Mouse (Mus musculus): ENCODE results near the gene Krtap9-1. TPM values are rescaled to one million over a fixed set of nuclear protein-coding genes. Genes with fewer than 3 reads are reported as not detected.

The Krtap9-1 gene
- not detected for polyA plus RNA-seq (2015; fragmentation: Illumina TruSeq; extraction: RNeasy Lipid Tissue Mini Kit (QIAGEN cat#74804); ENCODE audit: insufficient read depth, low read depth, low replicate concordance)

DNA sequence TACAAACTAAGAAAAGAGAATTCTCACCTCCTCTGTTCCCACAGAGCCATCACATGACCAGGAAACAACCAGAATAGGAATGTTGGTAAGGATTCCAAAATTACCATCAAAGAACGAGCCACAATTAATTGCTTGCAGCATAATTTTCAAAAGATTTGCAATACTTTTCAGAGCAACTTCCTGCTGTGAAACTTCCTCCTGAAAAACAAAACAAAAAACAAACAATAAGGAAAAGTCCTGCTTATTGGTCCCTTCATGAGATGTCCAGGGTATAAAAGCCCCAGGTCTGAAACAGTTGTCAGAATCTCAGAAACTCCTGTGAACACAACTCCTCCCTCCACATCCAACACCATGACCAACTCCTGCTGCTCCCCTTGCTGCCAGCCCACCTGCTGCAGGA lies at the start of gene Krtap9-1:
Krtap9-1 (plus strand) TSS at position 301 of the 400 bp plus-strand sequence.

DNA sequence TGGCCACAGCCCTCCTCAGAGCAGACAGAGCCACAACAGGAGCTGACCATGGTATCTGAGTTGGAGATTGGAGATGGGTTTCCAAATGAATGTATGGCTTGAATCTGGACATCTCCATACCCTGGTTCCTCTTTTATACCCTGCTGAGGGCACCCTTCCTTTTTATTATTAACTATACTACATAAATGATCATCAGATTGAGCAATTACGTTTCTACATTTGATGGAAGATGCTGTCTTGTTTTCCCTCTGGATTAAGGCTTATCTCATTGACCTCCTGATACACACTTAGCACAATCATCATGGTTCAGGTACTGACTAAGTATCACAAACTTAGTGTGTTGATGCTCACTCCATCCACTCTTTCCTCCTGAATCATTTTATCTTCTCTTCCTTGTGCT lies 35.2 kb upstream of the Krtap9-1 start, which contains the start of gene 2300003K06Rik:
2300003K06Rik (minus strand) TSS at position 101 of the 400 bp plus-strand sequence.

DNA sequence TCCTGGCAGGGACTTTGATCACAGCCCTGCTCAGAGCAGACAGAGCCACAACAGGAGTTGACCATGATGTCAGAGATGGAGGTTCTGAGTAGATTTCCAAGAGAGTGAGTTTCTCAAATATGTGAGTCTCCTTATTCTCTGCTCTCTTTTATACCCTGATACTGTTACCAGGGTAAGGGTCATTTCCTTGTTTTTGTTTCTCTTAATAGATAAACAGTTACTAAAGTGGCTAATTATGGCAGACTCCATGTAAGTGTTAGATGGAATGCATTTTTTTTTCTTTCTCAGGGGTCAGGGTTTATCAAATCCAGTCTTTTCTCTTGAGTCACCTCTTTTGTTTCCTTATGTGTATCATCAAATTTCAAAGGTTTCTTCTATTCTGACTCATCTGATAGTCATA lies 21.7 kb upstream of the Krtap9-1 start, which contains the start of gene Krtap4-16:
Krtap4-16 (minus strand) TSS at position 101 of the 400 bp plus-strand sequence.

DNA sequence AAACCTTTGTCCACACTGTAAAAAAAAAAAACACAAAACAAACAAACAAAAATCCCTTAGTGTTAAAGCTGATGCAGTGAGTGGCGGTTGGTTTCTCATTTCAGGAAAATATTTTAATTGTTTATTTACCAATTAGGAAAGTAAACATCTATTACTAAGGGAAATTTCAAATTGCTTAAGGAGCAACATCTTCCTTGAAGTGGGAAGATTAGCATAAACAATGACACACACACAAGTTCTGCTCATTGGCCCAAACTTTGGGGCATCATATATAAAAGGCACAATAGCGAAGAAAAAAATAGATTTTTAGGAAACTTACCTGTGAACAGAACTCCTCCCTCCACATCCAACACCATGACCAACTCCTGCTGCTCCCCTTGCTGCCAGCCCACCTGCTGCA lies 15.6 kb upstream of the Krtap9-1 start, which contains the start of gene Gm11568:
Gm11568 (plus strand) TSS at position 301 of the 400 bp plus-strand sequence.

DNA sequence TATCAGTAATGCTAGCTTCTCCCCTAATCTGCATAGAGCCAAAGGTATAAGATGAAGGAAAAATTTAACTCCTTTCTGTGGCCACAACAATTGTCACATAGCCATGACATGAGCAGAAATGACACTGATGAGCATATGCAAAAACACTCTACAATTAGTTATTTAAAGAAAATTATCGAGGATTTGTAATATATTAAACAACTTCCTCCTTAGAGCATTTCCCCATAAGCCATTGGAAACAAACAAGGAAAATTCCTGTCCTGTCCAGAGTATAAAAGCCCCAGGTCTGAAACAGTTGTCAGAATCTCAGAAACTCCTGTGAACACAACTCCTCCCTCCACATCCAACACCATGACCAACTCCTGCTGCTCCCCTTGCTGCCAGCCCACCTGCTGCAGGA lies 9.0 kb upstream of the Krtap9-1 start, which contains the start of gene Gm11559:
Gm11559 (plus strand) TSS at position 301 of the 400 bp plus-strand sequence.

DNA sequence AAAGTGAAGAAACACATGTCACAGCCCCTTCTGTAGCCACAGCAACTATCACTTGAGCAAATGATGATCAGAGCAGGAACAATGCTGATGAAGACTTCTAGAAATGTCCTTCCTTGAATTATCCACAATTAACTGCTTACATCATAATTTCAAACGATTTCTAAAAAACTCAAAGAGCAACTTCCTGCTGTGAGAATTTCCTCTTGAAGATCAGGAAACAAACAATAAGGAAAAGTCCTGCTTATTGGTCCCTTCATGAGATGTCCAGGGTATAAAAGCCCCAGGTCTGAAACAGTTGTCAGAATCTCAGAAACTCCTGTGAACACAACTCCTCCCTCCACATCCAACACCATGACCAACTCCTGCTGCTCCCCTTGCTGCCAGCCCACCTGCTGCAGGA lies 5.7 kb downstream of the Krtap9-1 start, which contains the start of gene Gm11567:
Gm11567 (plus strand) TSS at position 301 of the 400 bp plus-strand sequence.

DNA sequence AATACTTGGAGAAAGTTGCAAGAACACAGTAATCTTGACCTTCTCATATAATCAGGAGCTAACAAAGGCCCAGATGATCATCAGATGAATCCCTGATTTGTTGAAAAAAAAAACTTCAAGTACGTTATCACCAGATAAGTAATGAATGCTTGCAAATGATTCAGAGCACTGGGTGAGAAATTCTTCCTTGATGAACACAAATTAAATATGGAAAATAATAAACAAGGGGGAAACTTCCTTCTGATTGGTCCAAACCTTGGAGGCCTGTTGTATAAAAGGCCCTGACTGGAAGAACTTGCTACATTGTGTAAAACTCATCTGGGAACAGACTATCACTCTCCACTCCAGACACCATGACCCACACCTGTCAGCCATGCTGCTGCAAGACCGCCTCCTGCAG lies 34.4 kb downstream of the Krtap9-1 start, which contains the start of gene Krtap31-1:
Krtap31-1 (plus strand) TSS at position 301 of the 400 bp plus-strand sequence.

DNA sequence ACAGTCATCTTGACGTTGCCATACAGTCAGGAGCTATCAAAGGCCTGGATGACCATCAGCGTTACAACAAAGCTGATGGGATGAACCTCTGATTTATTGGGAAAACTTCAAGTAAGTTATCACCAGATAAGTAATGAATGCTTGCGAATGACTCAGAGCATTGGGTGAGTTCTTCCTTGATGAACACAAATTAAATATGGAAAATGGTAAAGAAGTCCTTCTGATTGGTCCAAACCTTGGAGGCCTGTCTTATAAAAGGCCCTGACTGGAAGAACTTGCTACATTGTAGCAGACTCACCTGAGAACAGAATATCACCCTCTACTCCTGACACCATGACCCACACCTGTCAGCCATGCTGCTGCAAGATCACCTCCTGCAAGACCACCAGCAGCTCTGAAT lies 41.3 kb downstream of the Krtap9-1 start, which contains the start of gene Gm11565:
Gm11565 (plus strand) TSS at position 301 of the 400 bp plus-strand sequence.

Other genes starting within 250 kb of the Krtap9-1 start
- gene Krtap4-1, start 245.2 kb upstream of the Krtap9-1 start, polyA plus RNA-seq (2015; fragmentation: Illumina TruSeq; extraction: RNeasy Lipid Tissue Mini Kit (QIAGEN cat#74804); ENCODE audit: insufficient read depth, low read depth, low replicate concordance), result not detected
- gene Krtap4-2, start 238.3 kb upstream of the Krtap9-1 start, polyA plus RNA-seq (2015; fragmentation: Illumina TruSeq; extraction: RNeasy Lipid Tissue Mini Kit (QIAGEN cat#74804); ENCODE audit: insufficient read depth, low read depth, low replicate concordance), result not detected
- not detected for gene Krtap4-7, start 229.3 kb upstream of the Krtap9-1 start, polyA plus RNA-seq (2015; fragmentation: Illumina TruSeq; extraction: RNeasy Lipid Tissue Mini Kit (QIAGEN cat#74804); ENCODE audit: insufficient read depth, low read depth, low replicate concordance)
- gene Gm11555, start 223.2 kb upstream of the Krtap9-1 start, polyA plus RNA-seq (2015; fragmentation: Illumina TruSeq; extraction: RNeasy Lipid Tissue Mini Kit (QIAGEN cat#74804); ENCODE audit: insufficient read depth, low read depth, low replicate concordance), result not detected
- not detected for gene Gm11563, start 214.4 kb upstream of the Krtap9-1 start, polyA plus RNA-seq (2015; fragmentation: Illumina TruSeq; extraction: RNeasy Lipid Tissue Mini Kit (QIAGEN cat#74804); ENCODE audit: insufficient read depth, low read depth, low replicate concordance)
- gene Krtap4-6, start 207.4 kb upstream of the Krtap9-1 start, polyA plus RNA-seq (2015; fragmentation: Illumina TruSeq; extraction: RNeasy Lipid Tissue Mini Kit (QIAGEN cat#74804); ENCODE audit: insufficient read depth, low read depth, low replicate concordance), result not detected
- not detected for gene Gm14190, start 182.6 kb upstream of the Krtap9-1 start, polyA plus RNA-seq (2015; fragmentation: Illumina TruSeq; extraction: RNeasy Lipid Tissue Mini Kit (QIAGEN cat#74804); ENCODE audit: insufficient read depth, low read depth, low replicate concordance)
- not detected for gene Gm14180, start 139.1 kb upstream of the Krtap9-1 start, polyA plus RNA-seq (2015; fragmentation: Illumina TruSeq; extraction: RNeasy Lipid Tissue Mini Kit (QIAGEN cat#74804); ENCODE audit: insufficient read depth, low read depth, low replicate concordance)
- not detected for gene Gm11595, start 100.5 kb upstream of the Krtap9-1 start, polyA plus RNA-seq (2015; fragmentation: Illumina TruSeq; extraction: RNeasy Lipid Tissue Mini Kit (QIAGEN cat#74804); ENCODE audit: insufficient read depth, low read depth, low replicate concordance)
- not detected for gene Krtap4-8, start 92.7 kb upstream of the Krtap9-1 start, polyA plus RNA-seq (2015; fragmentation: Illumina TruSeq; extraction: RNeasy Lipid Tissue Mini Kit (QIAGEN cat#74804); ENCODE audit: insufficient read depth, low read depth, low replicate concordance)
- gene Krtap4-9, start 88.2 kb upstream of the Krtap9-1 start, polyA plus RNA-seq (2015; fragmentation: Illumina TruSeq; extraction: RNeasy Lipid Tissue Mini Kit (QIAGEN cat#74804); ENCODE audit: insufficient read depth, low read depth, low replicate concordance), result not detected
- gene Gm11596, start 79.9 kb upstream of the Krtap9-1 start, polyA plus RNA-seq (2015; fragmentation: Illumina TruSeq; extraction: RNeasy Lipid Tissue Mini Kit (QIAGEN cat#74804); ENCODE audit: insufficient read depth, low read depth, low replicate concordance), result not detected
- not detected for gene Gm11569, start 74.5 kb upstream of the Krtap9-1 start, polyA plus RNA-seq (2015; fragmentation: Illumina TruSeq; extraction: RNeasy Lipid Tissue Mini Kit (QIAGEN cat#74804); ENCODE audit: insufficient read depth, low read depth, low replicate concordance)
- not detected for gene Gm11554, start 68.9 kb upstream of the Krtap9-1 start, polyA plus RNA-seq (2015; fragmentation: Illumina TruSeq; extraction: RNeasy Lipid Tissue Mini Kit (QIAGEN cat#74804); ENCODE audit: insufficient read depth, low read depth, low replicate concordance)
- gene Krtap4-13, start 63.5 kb upstream of the Krtap9-1 start, polyA plus RNA-seq (2015; fragmentation: Illumina TruSeq; extraction: RNeasy Lipid Tissue Mini Kit (QIAGEN cat#74804); ENCODE audit: insufficient read depth, low read depth, low replicate concordance), result not detected
- not detected for gene Gm11564, start 57.7 kb upstream of the Krtap9-1 start, polyA plus RNA-seq (2015; fragmentation: Illumina TruSeq; extraction: RNeasy Lipid Tissue Mini Kit (QIAGEN cat#74804); ENCODE audit: insufficient read depth, low read depth, low replicate concordance)
- not detected for gene 2300003K06Rik, start 35.3 kb upstream of the Krtap9-1 start, polyA plus RNA-seq (2015; fragmentation: Illumina TruSeq; extraction: RNeasy Lipid Tissue Mini Kit (QIAGEN cat#74804); ENCODE audit: insufficient read depth, low read depth, low replicate concordance)
- gene Krtap4-16, start 21.8 kb upstream of the Krtap9-1 start, polyA plus RNA-seq (2015; fragmentation: Illumina TruSeq; extraction: RNeasy Lipid Tissue Mini Kit (QIAGEN cat#74804); ENCODE audit: insufficient read depth, low read depth, low replicate concordance), result not detected
- gene Gm11568, start 15.5 kb upstream of the Krtap9-1 start, polyA plus RNA-seq (2015; fragmentation: Illumina TruSeq; extraction: RNeasy Lipid Tissue Mini Kit (QIAGEN cat#74804); ENCODE audit: insufficient read depth, low read depth, low replicate concordance), result not detected
- not detected for gene Gm11559, start 8.9 kb upstream of the Krtap9-1 start, polyA plus RNA-seq (2015; fragmentation: Illumina TruSeq; extraction: RNeasy Lipid Tissue Mini Kit (QIAGEN cat#74804); ENCODE audit: insufficient read depth, low read depth, low replicate concordance)
- gene Gm11567, start 5.8 kb downstream of the Krtap9-1 start, polyA plus RNA-seq (2015; fragmentation: Illumina TruSeq; extraction: RNeasy Lipid Tissue Mini Kit (QIAGEN cat#74804); ENCODE audit: insufficient read depth, low read depth, low replicate concordance), result not detected
- gene Krtap31-1, start 34.5 kb downstream of the Krtap9-1 start, polyA plus RNA-seq (2015; fragmentation: Illumina TruSeq; extraction: RNeasy Lipid Tissue Mini Kit (QIAGEN cat#74804); ENCODE audit: insufficient read depth, low read depth, low replicate concordance), result not detected
- not detected for gene Gm11565, start 41.4 kb downstream of the Krtap9-1 start, polyA plus RNA-seq (2015; fragmentation: Illumina TruSeq; extraction: RNeasy Lipid Tissue Mini Kit (QIAGEN cat#74804); ENCODE audit: insufficient read depth, low read depth, low replicate concordance)
- gene Krtap31-2, start 62.9 kb downstream of the Krtap9-1 start, polyA plus RNA-seq (2015; fragmentation: Illumina TruSeq; extraction: RNeasy Lipid Tissue Mini Kit (QIAGEN cat#74804); ENCODE audit: insufficient read depth, low read depth, low replicate concordance), result not detected
- gene Krtap9-5, start 75.1 kb downstream of the Krtap9-1 start, polyA plus RNA-seq (2015; fragmentation: Illumina TruSeq; extraction: RNeasy Lipid Tissue Mini Kit (QIAGEN cat#74804); ENCODE audit: insufficient read depth, low read depth, low replicate concordance), result not detected
- not detected for gene Krtap29-1, start 105.7 kb downstream of the Krtap9-1 start, polyA plus RNA-seq (2015; fragmentation: Illumina TruSeq; extraction: RNeasy Lipid Tissue Mini Kit (QIAGEN cat#74804); ENCODE audit: insufficient read depth, low read depth, low replicate concordance)
- gene Krtap16-1, start 113.2 kb downstream of the Krtap9-1 start, polyA plus RNA-seq (2015; fragmentation: Illumina TruSeq; extraction: RNeasy Lipid Tissue Mini Kit (QIAGEN cat#74804); ENCODE audit: insufficient read depth, low read depth, low replicate concordance), result not detected
- gene Krtap17-1, start 120.6 kb downstream of the Krtap9-1 start, polyA plus RNA-seq (2015; fragmentation: Illumina TruSeq; extraction: RNeasy Lipid Tissue Mini Kit (QIAGEN cat#74804); ENCODE audit: insufficient read depth, low read depth, low replicate concordance), result not detected
- gene Krt33a, start 142.8 kb downstream of the Krtap9-1 start, polyA plus RNA-seq (2015; fragmentation: Illumina TruSeq; extraction: RNeasy Lipid Tissue Mini Kit (QIAGEN cat#74804); ENCODE audit: insufficient read depth, low read depth, low replicate concordance), result not detected
- gene Krt33b, start 156.5 kb downstream of the Krtap9-1 start, polyA plus RNA-seq (2015; fragmentation: Illumina TruSeq; extraction: RNeasy Lipid Tissue Mini Kit (QIAGEN cat#74804); ENCODE audit: insufficient read depth, low read depth, low replicate concordance), result not detected
- not detected for gene Krt34, start 168.2 kb downstream of the Krtap9-1 start, polyA plus RNA-seq (2015; fragmentation: Illumina TruSeq; extraction: RNeasy Lipid Tissue Mini Kit (QIAGEN cat#74804); ENCODE audit: insufficient read depth, low read depth, low replicate concordance)
- gene Krt31, start 177.2 kb downstream of the Krtap9-1 start, polyA plus RNA-seq (2015; fragmentation: Illumina TruSeq; extraction: RNeasy Lipid Tissue Mini Kit (QIAGEN cat#74804); ENCODE audit: insufficient read depth, low read depth, low replicate concordance), result not detected
- gene Krt32, start 214.8 kb downstream of the Krtap9-1 start, polyA plus RNA-seq (2015; fragmentation: Illumina TruSeq; extraction: RNeasy Lipid Tissue Mini Kit (QIAGEN cat#74804); ENCODE audit: insufficient read depth, low read depth, low replicate concordance), result not detected
- not detected for gene Krt35, start 222.9 kb downstream of the Krtap9-1 start, polyA plus RNA-seq (2015; fragmentation: Illumina TruSeq; extraction: RNeasy Lipid Tissue Mini Kit (QIAGEN cat#74804); ENCODE audit: insufficient read depth, low read depth, low replicate concordance)
- gene Krt36, start 232.2 kb downstream of the Krtap9-1 start, polyA plus RNA-seq (2015; fragmentation: Illumina TruSeq; extraction: RNeasy Lipid Tissue Mini Kit (QIAGEN cat#74804); ENCODE audit: insufficient read depth, low read depth, low replicate concordance), result not detected
- not detected for gene Krt13, start 248.2 kb downstream of the Krtap9-1 start, polyA plus RNA-seq (2015; fragmentation: Illumina TruSeq; extraction: RNeasy Lipid Tissue Mini Kit (QIAGEN cat#74804); ENCODE audit: insufficient read depth, low read depth, low replicate concordance)

All from pancreas, adult 10 weeks (tissue).